Mouse (Mus musculus): Measurements from ENCODE around the gene Hist3h2ba.

- TF ChIP-seq CTCF (IDR thresholded peaks at IDR 0.05; ENCODE audit: control insufficient read depth, insufficient read depth, low read length) = no peak
- no peak for TF ChIP-seq POLR2A (IDR thresholded peaks at IDR 0.05; ENCODE audit: borderline replicate concordance, control insufficient read depth, low read depth, low read length)
These were observed 22.3 kb downstream of the Hist3h2ba start for GRCm38 (mm10) chr11:58970831-58971530.

Data from bone marrow, adult 2 months (tissue).